Mouse (Mus musculus) layer of hippocampus, adult 2 months (tissue): Measurements from ENCODE around the gene Camsap2. TPM values are rescaled to one million over a fixed set of nuclear protein-coding genes. Genes with fewer than 3 reads are reported as not detected.
A peak's percentile ranks its signal among the peaks of the same experiment; 100 is the strongest.

Experiments used
- DNase-seq, 2 experiments: peaks; one replicate each; pipeline ENCODE4 v3.0.0; 2022; ENCODE audit warnings: low spot score in 2 of 2
- H3K27ac ChIP-seq: fragments of 200-600 bp; 2 replicates; pipeline ENCODE4 v1.8.1; 2022
- H3K4me3 ChIP-seq: fragments of 200-600 bp; 2 replicates; pipeline ENCODE4 v1.8.1; 2022; ENCODE audit warnings: mild to moderate bottlenecking
- CTCF ChIP-seq: fragments of 200-600 bp; conservative IDR thresholded peaks from 2 replicates; pipeline ENCODE4 v1.8.1; 2022; ENCODE audit warnings: antibody characterized with exemption, mild to moderate bottlenecking, moderate library complexity
- total RNA-seq, 2 experiments: library from RNA; stranded (reverse); gene quantifications; 2 replicates each; pipeline ENCODE4 v1.2.3; 2021

The Camsap2 gene
- total RNA-seq, 2 experiments from 2014 or later = 132 to 141 TPM

DNA sequence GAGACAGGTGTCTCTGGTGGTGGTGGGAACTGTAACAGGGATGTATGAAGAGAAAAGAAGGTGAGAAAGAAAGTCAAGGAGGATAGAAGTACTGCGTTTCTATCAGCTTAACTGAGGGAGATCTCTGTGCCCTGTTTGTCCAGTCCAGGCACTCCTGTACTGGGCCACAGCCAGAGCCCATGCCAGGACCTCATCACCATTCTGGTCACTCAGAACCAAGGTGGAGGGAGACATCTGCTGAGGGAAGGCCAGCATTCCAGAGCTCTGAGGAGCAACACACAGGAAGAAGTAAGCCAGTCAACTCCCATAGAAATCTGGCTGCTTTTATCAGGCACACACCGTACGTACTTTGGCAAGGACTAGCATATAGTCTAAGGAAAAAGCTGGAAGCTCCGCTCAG, 14.1 kb downstream of the Camsap2 start:
- Histone ChIP-seq H3K4me3 (no peak overlapping the region), H3K27ac (peak overlapping the region; percentile 44; the same call in 1 of the 2 replicates)
- TF ChIP-seq CTCF = no peak
- no peak for DNase-seq

DNA sequence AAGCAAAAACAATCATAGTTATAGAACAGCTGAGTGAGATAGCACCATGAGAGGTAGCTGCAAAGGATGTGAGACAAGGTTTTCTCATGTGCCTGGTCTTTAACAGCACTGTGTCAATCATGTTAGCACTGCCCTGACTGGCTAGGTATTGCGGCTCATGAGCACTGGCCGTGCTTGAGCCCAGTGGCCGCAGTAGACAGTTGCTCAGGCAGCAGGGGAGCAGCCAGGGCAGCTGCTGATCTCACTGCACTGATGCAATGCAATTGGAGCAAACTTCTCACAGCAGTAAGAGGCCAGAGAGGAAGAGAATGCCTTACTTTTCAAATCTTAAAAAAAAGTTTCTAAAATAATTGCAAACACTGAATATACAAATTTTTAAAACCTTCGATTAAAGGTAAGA, 16.5 kb downstream of the Camsap2 start:
- H3K27ac ChIP-seq = no peak overlapping the region
- no peak for DNase-seq
- no peak overlapping the region for H3K4me3 ChIP-seq
- no peak for TF ChIP-seq CTCF

DNA sequence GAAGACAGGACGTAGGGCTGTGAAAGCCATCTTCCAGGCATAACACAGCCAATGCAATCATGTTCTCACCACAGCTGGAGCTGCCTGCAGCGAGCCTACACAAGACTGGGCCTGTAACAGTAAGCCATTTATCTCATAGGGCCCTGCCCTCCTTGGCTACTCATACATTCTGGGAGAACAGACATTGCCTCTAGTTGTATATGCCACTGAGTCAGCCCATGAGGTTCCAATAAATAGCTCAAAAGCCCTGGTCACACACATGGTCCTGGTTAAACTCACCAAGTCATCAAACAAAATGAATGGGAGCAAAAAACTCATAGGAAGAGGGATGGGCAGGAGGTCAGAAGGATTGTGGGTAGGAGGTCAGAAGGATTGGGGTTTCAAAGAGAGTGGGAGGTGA, 17.3 kb downstream of the Camsap2 start:
- H3K4me3 ChIP-seq = no peak overlapping the region
- 0 out of 2 replicates have a peak overlapping the region, but pooled peaks have one; percentile 18 for H3K27ac ChIP-seq
- TF ChIP-seq CTCF = no peak
- no peak for DNase-seq

DNA sequence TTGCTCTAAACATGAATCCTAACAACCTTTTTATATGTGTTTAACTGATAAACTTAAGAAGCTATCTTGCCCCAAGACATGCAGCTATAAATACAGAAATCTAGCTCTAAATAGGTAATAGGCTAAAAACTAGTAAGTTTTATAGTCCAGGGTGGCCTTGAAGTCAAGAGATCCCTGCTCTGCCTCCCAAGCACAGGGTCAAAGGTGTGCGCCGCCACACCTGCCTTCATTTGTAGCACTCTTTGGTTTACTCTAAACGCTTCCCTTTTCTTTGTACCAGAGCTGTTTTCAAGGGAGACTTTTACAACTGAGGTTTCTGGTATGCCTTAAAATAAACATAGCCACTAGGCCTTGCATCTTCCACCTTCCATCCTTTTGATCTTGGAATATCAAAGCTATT, 18.3 kb downstream of the Camsap2 start:
- DNase-seq = no peak
- no peak for TF ChIP-seq CTCF
- Histone ChIP-seq H3K4me3 (no peak overlapping the region), H3K27ac (no peak overlapping the region)

DNA sequence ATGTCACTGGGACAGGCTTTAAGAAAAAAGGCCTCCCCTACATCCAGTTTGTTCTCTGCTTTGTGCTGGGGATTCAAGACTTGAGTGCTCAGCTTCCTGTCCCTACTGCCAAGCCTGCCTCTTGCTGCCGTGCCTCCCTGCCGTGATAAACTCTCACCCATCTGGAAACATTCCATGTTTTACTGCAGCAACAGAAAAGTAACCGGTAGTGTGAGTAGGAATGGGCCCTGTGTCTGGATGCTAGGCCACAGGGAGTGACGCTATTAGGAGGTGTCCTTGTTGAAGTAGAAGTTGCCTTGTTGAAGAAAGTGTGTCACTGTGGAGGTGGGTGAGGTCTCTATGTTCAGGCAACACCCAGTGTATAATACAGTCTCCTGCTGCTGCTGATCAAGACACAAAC, 20.0 kb downstream of the Camsap2 start:
- no peak overlapping the region for H3K4me3 ChIP-seq
- TF ChIP-seq CTCF = no peak
- no peak for DNase-seq
- H3K27ac ChIP-seq = peak overlapping the region; percentile 43; the same call in 1 of the 2 replicates

DNA sequence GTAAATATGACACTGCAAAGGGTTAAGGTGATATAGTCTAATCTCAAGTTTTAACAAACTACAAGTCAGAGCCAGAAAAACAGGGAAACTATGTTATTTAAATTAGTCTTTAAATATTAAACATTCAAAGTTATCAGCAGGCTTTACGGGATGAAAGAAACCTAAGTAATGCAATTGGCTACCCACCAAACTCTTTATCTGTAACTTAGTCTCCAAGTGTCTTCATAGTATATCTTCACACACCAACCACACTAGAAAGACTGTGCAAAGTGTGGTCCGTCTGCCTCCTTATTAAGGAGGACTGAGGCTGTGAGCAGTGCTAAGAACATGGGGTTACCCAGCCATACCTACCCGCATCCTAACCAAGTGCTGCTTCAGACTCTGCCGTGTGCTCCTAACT, 23.6 kb downstream of the Camsap2 start:
- TF ChIP-seq CTCF = no peak
- no peak overlapping the region for H3K4me3 ChIP-seq
- H3K27ac ChIP-seq = no peak overlapping the region
- DNase-seq = no peak

DNA sequence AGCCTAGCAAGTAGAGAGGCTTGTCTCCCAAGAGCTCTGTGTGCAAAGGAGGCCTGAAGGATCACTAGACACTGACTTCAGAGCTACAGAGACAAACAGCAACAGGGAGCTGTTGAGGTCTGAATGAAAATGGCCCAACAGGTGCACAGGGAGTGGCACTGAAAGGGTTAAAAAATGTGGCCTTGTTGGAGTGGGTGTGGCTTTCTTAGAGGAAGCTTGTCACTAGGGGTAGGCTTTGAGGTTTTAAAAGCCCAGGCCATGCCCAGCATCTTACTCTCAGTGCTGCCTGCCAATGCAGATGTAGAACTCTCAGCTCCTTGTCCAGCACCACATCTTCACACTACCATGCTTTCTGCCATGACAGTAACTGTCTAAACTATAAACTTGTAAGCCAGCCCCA, 29.6 kb downstream of the Camsap2 start:
- no peak for TF ChIP-seq CTCF
- DNase-seq = no peak
- no peak overlapping the region for H3K27ac ChIP-seq
- no peak overlapping the region for H3K4me3 ChIP-seq

DNA sequence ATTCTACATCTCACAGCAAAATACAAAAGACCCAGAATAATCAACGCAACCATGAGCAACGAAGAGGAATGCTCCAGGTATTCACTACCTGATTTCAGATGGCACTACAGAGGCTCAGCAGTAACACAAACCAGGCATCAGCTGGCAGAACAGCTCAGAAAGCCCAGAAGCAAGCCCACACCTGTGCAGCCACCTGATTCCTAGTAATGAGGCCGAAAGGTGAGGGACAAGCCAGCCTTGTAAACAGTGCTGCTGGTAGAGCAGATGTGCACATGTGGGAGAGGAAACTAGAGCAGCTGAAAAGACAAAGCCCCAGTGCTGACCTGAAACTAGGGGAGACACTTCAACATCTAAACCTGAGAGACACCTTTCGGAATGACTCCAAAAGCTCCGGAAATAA, 36.7 kb downstream of the Camsap2 start:
- no peak for TF ChIP-seq CTCF

DNA sequence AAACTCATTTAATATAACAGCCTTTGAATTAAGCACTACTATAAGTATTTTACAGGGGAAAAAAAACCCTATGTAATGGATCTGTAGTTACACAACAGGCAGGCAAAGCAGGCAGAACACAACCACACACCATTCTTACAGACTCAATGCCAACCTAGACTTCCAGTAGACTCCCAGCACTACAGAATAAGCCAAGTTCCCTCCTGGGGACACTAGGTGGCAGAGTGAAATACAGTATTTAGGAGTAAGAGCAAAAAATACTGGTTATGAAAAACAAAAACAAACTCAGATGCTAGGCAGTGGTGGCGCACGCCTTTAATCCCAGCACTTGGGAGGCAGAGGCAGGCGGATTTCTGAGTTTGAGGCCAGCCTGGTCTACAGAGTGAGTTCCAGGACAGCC, 39.5 kb downstream of the Camsap2 start:
- DNase-seq = peak; percentile 26 to 31
- peak; percentile 79 for TF ChIP-seq CTCF
- H3K4me3 ChIP-seq = no peak overlapping the region
- no peak overlapping the region for H3K27ac ChIP-seq

More for the DNA sequence above, 36.7 kb downstream of the Camsap2 start:
- no peak overlapping the region for H3K4me3 ChIP-seq
- H3K27ac ChIP-seq = no peak overlapping the region
- DNase-seq = no peak

DNA sequence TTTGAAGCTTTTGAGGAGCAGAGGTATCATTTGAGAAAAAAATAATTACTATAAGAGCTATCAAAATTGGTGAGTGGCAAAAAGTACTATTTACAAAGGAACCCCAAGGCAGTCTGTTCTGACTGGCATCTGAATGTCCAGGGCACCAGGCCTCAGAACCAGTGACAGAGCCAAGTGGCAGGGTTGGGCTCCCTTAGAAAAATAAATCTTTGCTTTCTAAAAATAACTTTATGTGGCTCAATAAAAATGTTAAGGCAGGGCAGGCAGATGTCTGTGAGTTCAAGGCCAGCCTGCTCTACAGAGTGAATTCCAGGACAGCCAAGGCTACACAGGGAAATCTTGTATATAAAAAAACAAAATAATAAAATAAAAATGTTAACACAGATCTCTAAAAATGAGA, 51.9 kb downstream of the Camsap2 start:
- Histone ChIP-seq H3K4me3 (no peak overlapping the region), H3K27ac (no peak overlapping the region)
- no peak for DNase-seq
- no peak for TF ChIP-seq CTCF

DNA sequence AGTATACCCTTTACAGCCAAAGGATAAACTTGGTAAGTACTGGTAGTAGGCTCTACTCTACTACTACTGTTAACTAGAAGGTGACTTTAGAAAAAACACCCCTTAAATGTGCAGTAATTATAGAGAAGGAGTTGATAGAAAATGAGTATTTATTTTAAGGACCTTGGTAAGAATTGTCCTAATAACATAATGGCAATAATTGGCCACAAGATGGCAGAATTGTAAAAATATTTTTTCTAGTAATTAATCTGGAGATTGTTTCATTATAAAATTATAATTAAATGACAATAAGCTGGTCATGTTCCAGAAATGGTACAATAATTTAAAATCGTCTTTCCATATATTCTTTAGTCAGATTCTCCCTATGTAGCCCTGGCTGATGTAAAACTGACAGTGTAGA, 56.1 kb downstream of the Camsap2 start:
- Histone ChIP-seq H3K4me3 (no peak overlapping the region), H3K27ac (no peak overlapping the region)
- TF ChIP-seq CTCF = peak; percentile 80
- no peak for DNase-seq

DNA sequence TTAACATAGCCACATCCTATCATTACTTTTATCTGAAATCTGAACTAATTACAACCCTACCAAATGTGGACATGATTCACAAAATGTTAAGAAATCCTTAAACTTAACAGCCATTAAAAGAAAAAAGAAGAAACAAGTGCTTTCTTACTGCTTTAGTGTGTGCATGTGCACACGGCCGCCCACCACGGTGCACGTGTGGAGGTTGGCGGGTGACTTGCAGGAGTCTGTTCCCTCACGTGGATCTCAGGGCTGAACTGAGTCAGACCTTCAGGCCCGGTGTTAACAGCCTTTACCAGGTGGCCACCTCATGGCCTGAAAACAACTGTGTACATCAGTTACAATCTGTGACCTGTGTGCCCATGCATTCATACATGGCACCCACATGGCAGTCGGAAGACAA, 68.5 kb downstream of the Camsap2 start:
- H3K27ac ChIP-seq = no peak overlapping the region
- TF ChIP-seq CTCF = no peak
- H3K4me3 ChIP-seq = no peak overlapping the region
- DNase-seq = no peak

DNA sequence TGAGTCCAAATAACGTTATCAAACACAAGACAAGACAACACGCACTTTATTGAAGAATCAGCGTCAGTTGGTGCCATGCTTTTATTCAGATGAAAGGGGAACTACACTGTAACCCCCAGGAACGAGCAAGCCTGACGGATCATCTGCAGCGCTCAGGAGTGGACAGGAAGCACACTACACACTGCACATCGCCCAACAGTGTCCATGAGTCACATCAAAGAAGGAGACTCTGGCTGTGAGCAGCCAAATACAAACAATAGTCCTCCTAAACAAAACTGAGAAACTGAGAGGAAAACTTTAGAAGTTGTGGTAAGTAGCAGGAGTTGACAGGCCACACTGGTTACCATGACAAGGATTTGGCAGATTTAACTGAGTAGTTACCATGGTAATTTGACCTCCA, 77.7 kb downstream of the Camsap2 start:
- no peak for DNase-seq
- no peak overlapping the region for H3K27ac ChIP-seq
- no peak overlapping the region for H3K4me3 ChIP-seq
- no peak for TF ChIP-seq CTCF

DNA sequence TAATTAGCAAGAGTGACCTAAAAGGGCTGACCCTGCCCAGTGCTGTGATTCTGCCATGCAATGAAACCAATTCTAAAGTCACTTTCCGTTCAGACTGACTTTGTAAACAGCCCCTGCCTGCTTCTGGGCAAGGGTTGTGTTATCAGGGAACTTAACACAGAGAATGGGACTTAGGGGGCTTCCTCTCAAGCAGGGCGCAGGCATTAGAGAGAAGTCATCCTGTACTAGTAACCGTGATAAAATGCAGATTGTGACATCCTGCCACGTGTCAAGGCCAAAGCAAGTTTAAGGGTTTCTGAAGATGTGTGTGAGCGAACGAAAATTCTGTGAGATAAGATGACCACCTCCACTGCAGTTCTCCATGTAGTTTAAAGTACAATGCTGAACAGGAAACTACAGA, 79.8 kb downstream of the Camsap2 start:
- Histone ChIP-seq H3K27ac (no peak overlapping the region), H3K4me3 (no peak overlapping the region)
- no peak for DNase-seq
- no peak for TF ChIP-seq CTCF

DNA sequence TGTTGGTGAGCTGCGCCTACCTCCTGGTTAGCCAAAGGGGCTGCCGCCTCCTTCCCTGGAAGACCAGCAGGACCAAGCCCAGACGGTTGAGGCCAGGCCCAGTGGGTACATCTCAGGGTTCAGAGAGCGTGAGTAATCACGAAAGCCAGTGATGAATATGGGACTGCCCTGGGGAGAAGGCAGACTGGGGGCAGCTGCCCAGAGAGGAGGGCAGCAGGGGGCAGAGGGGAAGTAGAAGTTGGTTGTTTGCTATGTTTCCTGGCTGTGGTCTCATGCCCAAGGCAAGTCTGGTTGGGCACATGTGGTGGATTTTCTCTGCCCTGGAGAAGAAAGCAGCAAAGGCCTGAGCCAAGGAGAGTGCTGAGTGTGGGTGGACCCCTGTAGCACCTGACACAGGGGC, 82.5 kb downstream of the Camsap2 start:
- Histone ChIP-seq H3K4me3 (no peak overlapping the region), H3K27ac (no peak overlapping the region)
- DNase-seq = no peak
- TF ChIP-seq CTCF = no peak
